ENCODE assay signal across 8 mouse cellular contexts in genomic region chr11:69881787-69882670, GRCm38 (mm10). TPM values are rescaled to one million over a fixed set of nuclear protein-coding genes. Genes with fewer than 3 reads are reported as not detected.
DNase-seq lines count a peak whose midpoint lies in the region; ATAC-seq and TF ChIP-seq lines count a peak whose summit lies in the region.

No protein-coding gene starts in this region.

- DNase-seq in heart, postnatal 10 days: no peak
- DNase-seq in hindbrain, embryonic 11.5 days (ENCODE audit: low spot score): no peak
- DNase-seq in midbrain, embryonic 11.5 days (ENCODE audit: low spot score, missing footprints): no peak
- DNase-seq in left cerebral cortex, postnatal 14 days (ENCODE audit: low spot score in 2 of 2): no peak
- no peak for DNase-seq in spleen, postnatal 10 days (ENCODE audit: low spot score in 2 of 2)
- DNase-seq in adrenal gland, postnatal 4 days (ENCODE audit: low spot score in 2 of 2): no peak

- 62% methylated on average over 21 of the region's 21 CpGs for WGBS in heart, embryonic 15.5 days
- 62% methylated on average over 21 of the region's 21 CpGs for WGBS in hindbrain, embryonic 11.5 days
- 58% methylated on average over 21 of the region's 21 CpGs for WGBS in midbrain, embryonic 11.5 days

- no peak for ATAC-seq in heart, embryonic 15.5 days (replicated peaks; ENCODE audit: insufficient number of reproducible peaks, insufficient read depth, low FRiP score, low read depth)
- ATAC-seq in hindbrain, embryonic 11.5 days (ENCODE audit: low FRiP score): no peak
- ATAC-seq in midbrain, embryonic 11.5 days (ENCODE audit: low FRiP score): no peak

- H3K9ac ChIP-seq in heart, embryonic 15.5 days: peak overlapping the region; percentile 74
- H3K9ac ChIP-seq in hindbrain, embryonic 11.5 days (ENCODE audit: low read depth, low read length): peak overlapping the region; percentile 61; the same call in 1 of the 2 replicates
- H3K9ac ChIP-seq in midbrain, embryonic 11.5 days (ENCODE audit: low read length): peak overlapping the region; percentile 60

- peak overlapping the region; percentile 92 for H3K27ac ChIP-seq in heart, embryonic 15.5 days
- H3K27ac ChIP-seq in bone marrow macrophage, adult 2 months (ENCODE audit: insufficient read depth, low read depth, low read length): no peak overlapping the region
- H3K27ac ChIP-seq in hindbrain, embryonic 11.5 days (ENCODE audit: low read depth, low read length): no peak overlapping the region
- H3K27ac ChIP-seq in midbrain, embryonic 11.5 days (ENCODE audit: low read depth, low read length): no peak overlapping the region

- H3K27me3 ChIP-seq in heart, embryonic 15.5 days: no peaks in the 10 kb centered on the region; the same call in 1 of the 2 replicates
- no peaks in the 10 kb centered on the region for H3K27me3 ChIP-seq in hindbrain, embryonic 11.5 days (ENCODE audit: control insufficient read depth, insufficient read depth, low read length)
- peaks cover 3% of the 10 kb centered on the region; the same call in 1 of the 2 replicates for H3K27me3 ChIP-seq in midbrain, embryonic 11.5 days (ENCODE audit: control insufficient read depth, insufficient read depth, low read length)

- H3K4me3 ChIP-seq in heart, embryonic 15.5 days: peak overlapping the region; percentile 64
- H3K4me3 ChIP-seq in bone marrow macrophage, adult 2 months (ENCODE audit: insufficient read depth, low read length): peak overlapping the region; percentile 62
- H3K4me3 ChIP-seq in hindbrain, embryonic 11.5 days (ENCODE audit: low read depth, low read length): no peak overlapping the region; the same call in none of the 2 replicates
- H3K4me3 ChIP-seq in midbrain, embryonic 11.5 days (ENCODE audit: low read depth, low read length): peak overlapping the region; percentile 43; the same call in 1 of the 2 replicates

- H3K4me1 ChIP-seq in heart, embryonic 15.5 days (replicated peaks): peaks cover 40% of the 10 kb centered on the region
- peaks cover 11% of the 10 kb centered on the region for H3K4me1 ChIP-seq in bone marrow macrophage, adult 2 months (ENCODE audit: control insufficient read depth, insufficient read depth, low read length)
- no peaks in the 10 kb centered on the region; the same call in none of the 2 replicates for H3K4me1 ChIP-seq in hindbrain, embryonic 11.5 days (replicated peaks; ENCODE audit: control insufficient read depth, insufficient read depth, low read length)
- peaks cover 17% of the 10 kb centered on the region for H3K4me1 ChIP-seq in midbrain, embryonic 11.5 days (ENCODE audit: control insufficient read depth, insufficient read depth, low read length)

- no peak for TF ChIP-seq POLR2A in bone marrow macrophage, adult 2 months (IDR thresholded peaks at IDR 0.05; ENCODE audit: borderline replicate concordance, low read depth, low read length)

- intact Hi-C loops in heart, postnatal 10 days (cut with DNase I): loop anchor here (2.0 kb wide), 1 partner anchor 37 kb away; no protein-coding TSS in a partner anchor
- intact Hi-C loops in left cerebral cortex, postnatal 14 days (cut with DNase I): no loop called here

- H3K9me3 ChIP-seq in heart, embryonic 15.5 days (replicated peaks): no peaks in the 10 kb centered on the region
- no peaks in the 10 kb centered on the region for H3K9me3 ChIP-seq in hindbrain, embryonic 11.5 days (ENCODE audit: control insufficient read depth, low read length)
- H3K9me3 ChIP-seq in midbrain, embryonic 11.5 days (ENCODE audit: control insufficient read depth, low read length): no peaks in the 10 kb centered on the region

- TF ChIP-seq CTCF in bone marrow macrophage, adult 2 months (IDR thresholded peaks at IDR 0.05; ENCODE audit: low read depth, low read length): no peak

- peak overlapping the region; percentile 80 for H3K4me2 ChIP-seq in heart, embryonic 15.5 days
- peak overlapping the region; percentile 68 for H3K4me2 ChIP-seq in hindbrain, embryonic 11.5 days (replicated peaks; ENCODE audit: low read depth, low read length)
- peak overlapping the region; percentile 58 for H3K4me2 ChIP-seq in midbrain, embryonic 11.5 days

- H3K36me3 ChIP-seq in heart, embryonic 15.5 days: no peaks in the 10 kb centered on the region
- H3K36me3 ChIP-seq in hindbrain, embryonic 11.5 days (ENCODE audit: control insufficient read depth, insufficient read depth, low read length): no peaks in the 10 kb centered on the region
- no peaks in the 10 kb centered on the region for H3K36me3 ChIP-seq in midbrain, embryonic 11.5 days (ENCODE audit: control insufficient read depth, insufficient read depth, low read length)

RNA-seq across cellular contexts. Expression of gene Kctd11, which starts 0.8 kb away (rescaled TPM):
- polyA plus RNA-seq in heart, embryonic 15.5 days (2015; fragmentation: Nextera tagmentation; extraction: Ambion mirVana): 3.3 and 5.7 TPM in 2 replicates
- total RNA-seq in heart, postnatal 10 days (2021): 1 to 10 TPM; 3.0 to 3.5 TPM
- polyA plus RNA-seq in bone marrow macrophage, adult 2 months (2012; ENCODE audit: insufficient read depth, insufficient read length, missing spikeins): 6.3 and 7.1 TPM in 2 replicates
- polyA plus RNA-seq in hindbrain, embryonic 11.5 days (2014; fragmentation: Nextera tagmentation; extraction: Ambion mirVana): 2.3 and 2.4 TPM in 2 replicates
- polyA plus RNA-seq in midbrain, embryonic 11.5 days (2014; fragmentation: Nextera tagmentation; extraction: Ambion mirVana): 3.1 and 3.9 TPM in 2 replicates
- total RNA-seq in left cerebral cortex, postnatal 14 days (2021): 1 to 10 TPM in 1 of 2 experiments, under 1 TPM in 1; 0.86 to 1.4 TPM
- 1 to 10 TPM; 3.4 to 4.1 TPM for total RNA-seq in adrenal gland, postnatal 4 days (2021)

RNA-seq across cellular contexts. Expression of gene Tmem95, which starts 4.2 kb away (rescaled TPM):
- polyA plus RNA-seq in heart, embryonic 15.5 days (2015; fragmentation: Nextera tagmentation; extraction: Ambion mirVana): not detected in 2 replicates
- not detected for total RNA-seq in heart, postnatal 10 days (2021)
- not detected in 2 replicates for polyA plus RNA-seq in bone marrow macrophage, adult 2 months (2012; ENCODE audit: insufficient read depth, insufficient read length, missing spikeins)
- not detected in 2 replicates for polyA plus RNA-seq in hindbrain, embryonic 11.5 days (2014; fragmentation: Nextera tagmentation; extraction: Ambion mirVana)
- not detected in 2 replicates for polyA plus RNA-seq in midbrain, embryonic 11.5 days (2014; fragmentation: Nextera tagmentation; extraction: Ambion mirVana)
- not detected for total RNA-seq in left cerebral cortex, postnatal 14 days (2021)
- not detected for total RNA-seq in adrenal gland, postnatal 4 days (2021)

RNA-seq across cellular contexts. Expression of gene Acap1, which starts 13.3 kb away (rescaled TPM):
- 4.5 and 14.8 TPM in 2 replicates for polyA plus RNA-seq in heart, embryonic 15.5 days (2015; fragmentation: Nextera tagmentation; extraction: Ambion mirVana)
- total RNA-seq in heart, postnatal 10 days (2021): 1 to 10 TPM; 2.7 to 3.0 TPM
- polyA plus RNA-seq in bone marrow macrophage, adult 2 months (2012; ENCODE audit: insufficient read depth, insufficient read length, missing spikeins): 0.66 TPM in 1 of 2 replicates, not detected in the other
- polyA plus RNA-seq in hindbrain, embryonic 11.5 days (2014; fragmentation: Nextera tagmentation; extraction: Ambion mirVana): 0.45 and 1.4 TPM in 2 replicates
- 0.36 and 0.59 TPM in 2 replicates for polyA plus RNA-seq in midbrain, embryonic 11.5 days (2014; fragmentation: Nextera tagmentation; extraction: Ambion mirVana)
- total RNA-seq in left cerebral cortex, postnatal 14 days (2021): not detected
- total RNA-seq in adrenal gland, postnatal 4 days (2021): 1 to 10 TPM; 1.4 to 1.7 TPM

RNA-seq across cellular contexts. Expression of gene 2810408A11Rik, which starts 18.8 kb away (rescaled TPM):
- 3.7 and 5.8 TPM in 2 replicates for polyA plus RNA-seq in heart, embryonic 15.5 days (2015; fragmentation: Nextera tagmentation; extraction: Ambion mirVana)
- total RNA-seq in heart, postnatal 10 days (2021): 1 to 10 TPM; 2.1 to 2.7 TPM
- 1.4 TPM in 1 of 2 replicates, not detected in the other for polyA plus RNA-seq in bone marrow macrophage, adult 2 months (2012; ENCODE audit: insufficient read depth, insufficient read length, missing spikeins)
- polyA plus RNA-seq in hindbrain, embryonic 11.5 days (2014; fragmentation: Nextera tagmentation; extraction: Ambion mirVana): 14.5 and 14.7 TPM in 2 replicates
- 15.3 and 17.8 TPM in 2 replicates for polyA plus RNA-seq in midbrain, embryonic 11.5 days (2014; fragmentation: Nextera tagmentation; extraction: Ambion mirVana)
- under 1 TPM in 1 of 2 experiments, not detected in 1; 0.38 TPM for total RNA-seq in left cerebral cortex, postnatal 14 days (2021)
- total RNA-seq in adrenal gland, postnatal 4 days (2021): 1 to 10 TPM; 4.8 to 5.6 TPM

RNA-seq across cellular contexts. Expression of gene Neurl4, which starts 18.8 kb away (rescaled TPM):
- polyA plus RNA-seq in heart, embryonic 15.5 days (2015; fragmentation: Nextera tagmentation; extraction: Ambion mirVana): 5.2 and 7.0 TPM in 2 replicates
- 10 to 100 TPM; 39.2 to 39.9 TPM for total RNA-seq in heart, postnatal 10 days (2021)
- 15.8 and 16.9 TPM in 2 replicates for polyA plus RNA-seq in bone marrow macrophage, adult 2 months (2012; ENCODE audit: insufficient read depth, insufficient read length, missing spikeins)
- polyA plus RNA-seq in hindbrain, embryonic 11.5 days (2014; fragmentation: Nextera tagmentation; extraction: Ambion mirVana): 15.0 and 20.6 TPM in 2 replicates
- polyA plus RNA-seq in midbrain, embryonic 11.5 days (2014; fragmentation: Nextera tagmentation; extraction: Ambion mirVana): 15.6 and 16.3 TPM in 2 replicates
- total RNA-seq in left cerebral cortex, postnatal 14 days (2021): 100 to 1,000 TPM; 121 to 125 TPM
- total RNA-seq in adrenal gland, postnatal 4 days (2021): 10 to 100 TPM; 45.9 to 53.3 TPM
